Mouse (Mus musculus): Measurements from ENCODE around the gene Ankrd34a.

- TF ChIP-seq CTCF (IDR thresholded peaks at IDR 0.05; ENCODE audit: insufficient read depth, low read depth, low read length) (no peak), POLR2A (IDR thresholded peaks at IDR 0.05; ENCODE audit: insufficient read depth, low read depth, low read length) (no peak)
Measured at GRCm38 (mm10) chr3:96551203-96551602, 45.2 kb upstream of the Ankrd34a start.

All from olfactory bulb, adult 2 months (tissue).